Mouse (Mus musculus) frontal cortex, postnatal 10 days (tissue): Measurements from ENCODE around the gene Gm14403.
A peak's percentile ranks its signal among the peaks of the same experiment; 100 is the strongest.
"Not testable (repeated sequence)": the region's sequence is repeated elsewhere in the genome, so short reads cannot be mapped to it uniquely, and the experiment has no call there.

Source experiments
- DNase-seq, 2 experiments: peaks; one replicate each; pipeline ENCODE4 v3.0.0; 2022; ENCODE audit warnings: low spot score in 2 of 2, mixed read lengths in 1 of 2

Gene Gm14403

GRCm38 (mm10) chr2:177498067-177498466 is at the start of gene Gm14403:
TSS of gene Gm14403 (plus strand) at chr2:177498215.
- DNase-seq, result peak in 1 of 2 experiments; percentile 28

- not testable (repeated sequence) for DNase-seq
Measured at GRCm38 (mm10) chr2:177464676-177465075, 33.3 kb upstream of the Gm14403 start, which contains the start of gene Zfp970. TSS of gene Zfp970 (plus strand) at chr2:177464733.

GRCm38 (mm10) chr2:177468222-177468621 is 29.8 kb upstream of the Gm14403 start:
- DNase-seq, result not testable (repeated sequence)

GRCm38 (mm10) chr2:177472261-177472660 is 25.8 kb upstream of the Gm14403 start:
- DNase-seq, result not testable (repeated sequence)

- not testable (repeated sequence) for DNase-seq
Measured at GRCm38 (mm10) chr2:177481971-177482370, 16.0 kb upstream of the Gm14403 start.

- DNase-seq, result not testable (repeated sequence)
Measured at GRCm38 (mm10) chr2:177483238-177483948, 14.6 kb upstream of the Gm14403 start.

GRCm38 (mm10) chr2:177499182-177499581 is 1.2 kb downstream of the Gm14403 start:
- DNase-seq, result not testable (repeated sequence)

GRCm38 (mm10) chr2:177505211-177505719 is 7.2 kb downstream of the Gm14403 start:
- not testable (repeated sequence) for DNase-seq

- not testable (repeated sequence) for DNase-seq
Measured at GRCm38 (mm10) chr2:177511381-177511780, 13.4 kb downstream of the Gm14403 start.

GRCm38 (mm10) chr2:177511972-177512371 is 14.0 kb downstream of the Gm14403 start:
- DNase-seq, result not testable (repeated sequence)

- not testable (repeated sequence) for DNase-seq
Measured at GRCm38 (mm10) chr2:177513991-177514479, 16.0 kb downstream of the Gm14403 start.

- DNase-seq, result not testable (repeated sequence)
Measured at GRCm38 (mm10) chr2:177517746-177518145, 19.7 kb downstream of the Gm14403 start.

GRCm38 (mm10) chr2:177518354-177518753 is 20.3 kb downstream of the Gm14403 start:
- DNase-seq, result not testable (repeated sequence)

GRCm38 (mm10) chr2:177518960-177519359 is 20.9 kb downstream of the Gm14403 start:
- DNase-seq, result not testable (repeated sequence)

- no peak for DNase-seq
Measured at GRCm38 (mm10) chr2:177520035-177520434, 22.0 kb downstream of the Gm14403 start.

- no peak for DNase-seq
Measured at GRCm38 (mm10) chr2:177523061-177523460, 25.0 kb downstream of the Gm14403 start.

- DNase-seq, result not testable (repeated sequence)
Measured at GRCm38 (mm10) chr2:177523674-177524073, 25.7 kb downstream of the Gm14403 start.

GRCm38 (mm10) chr2:177524171-177524570 is 26.2 kb downstream of the Gm14403 start:
- DNase-seq, result not testable (repeated sequence)

- DNase-seq, result no peak
Measured at GRCm38 (mm10) chr2:177535876-177536275, 37.9 kb downstream of the Gm14403 start.

GRCm38 (mm10) chr2:177537141-177537540 is 39.1 kb downstream of the Gm14403 start:
- not testable (repeated sequence) for DNase-seq

GRCm38 (mm10) chr2:177537717-177538116 is 39.7 kb downstream of the Gm14403 start:
- not testable (repeated sequence) for DNase-seq

GRCm38 (mm10) chr2:177555261-177555660 is 57.2 kb downstream of the Gm14403 start:
- DNase-seq, result not testable (repeated sequence)
